Comparison of ENCODE assay signal across 10 mouse cellular contexts in the genomic region with DNA sequence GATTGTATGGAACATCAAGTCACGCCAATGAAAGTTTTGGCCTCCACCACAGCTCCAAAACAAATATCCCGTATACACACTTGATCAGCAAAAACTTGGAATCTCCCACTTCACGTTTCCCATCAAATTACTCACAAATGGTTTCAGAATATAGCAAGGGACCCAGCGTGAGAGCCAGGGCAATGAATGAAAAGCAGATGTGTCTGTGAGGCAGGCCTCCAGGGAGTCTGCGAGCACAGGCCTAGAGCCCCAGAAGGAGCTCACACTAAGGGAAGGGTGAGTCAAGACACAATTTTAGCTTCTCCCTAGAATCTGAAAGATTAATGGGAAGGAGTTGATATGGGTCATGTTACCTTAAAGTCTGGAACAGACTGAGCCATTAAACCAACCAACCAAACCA. TPM values are rescaled to one million over a fixed set of nuclear protein-coding genes. Genes with fewer than 3 reads are reported as not detected.
"Had no signal": no experiment of that assay in that cellular context is flagged by ENCODE, and none has a peak within 500 bp of the region (broad histone marks: within the 10 kb centered on the region; RNA-seq: fewer than 3 reads in every experiment).

No protein-coding gene starts in this region.

- H3K27ac ChIP-seq: limb, embryonic 10.5 days; liver, embryonic 15.5 days; midbrain, embryonic 13.5 days; stomach, postnatal 0 days had no signal

- H3K4me3 ChIP-seq: limb, embryonic 10.5 days; liver, embryonic 15.5 days; midbrain, embryonic 13.5 days had no signal

- DNase-seq: kidney, postnatal 25 days; lung, adult 2 months; lung, postnatal 36 days; thymus, postnatal 4 days had no signal

- H3K4me1 ChIP-seq: midbrain, embryonic 13.5 days had no signal

- H3K27me3 ChIP-seq: liver, embryonic 15.5 days; midbrain, embryonic 13.5 days had no signal

- H3K9me3 ChIP-seq: limb, embryonic 10.5 days; liver, embryonic 15.5 days; midbrain, embryonic 13.5 days had no signal

- H3K36me3 ChIP-seq: limb, embryonic 10.5 days; liver, embryonic 15.5 days; midbrain, embryonic 13.5 days had no signal

RNA-seq across cellular contexts. Expression of a gene that starts 15.7 kb away (rescaled TPM):
- total RNA-seq: megakaryocyte progenitor cell, adult 5-6 weeks; neutrophil, adult 5-6 weeks had no signal
